Mouse (Mus musculus) forebrain, embryonic 10.5 days (tissue): ENCODE measurements at regions not wholly inside any gene's neighbourhood (a gene's known extent, or its start where the extent isn't known, plus 50 kb on each side); places are given as distances from the start of the nearest gene placed in this dataset.

Experiments used
- DNase-seq: peaks from one replicate; pipeline ENCODE4 v3.0.0-alpha.2; 2017; ENCODE audit warnings: low spot score; ENCODE audit errors: extremely low spot score
- H3K27ac ChIP-seq: fragments of 300-500 bp; sonication (generic); 2 replicates; pipeline ENCODE4 v1.5.1; 2016; ENCODE audit warnings: mild to moderate bottlenecking
- H3K27me3 ChIP-seq: fragments of 300-500 bp; sonication (generic); 2 replicates; pipeline ENCODE4 v1.6.1; 2016; ENCODE audit warnings: mild to moderate bottlenecking; ENCODE audit not compliant: poor library complexity, severe bottlenecking
- H3K36me3 ChIP-seq: fragments of 300-500 bp; sonication (generic); replicated peaks from 2 replicates; pipeline ENCODE4 v1.6.1; 2016; ENCODE audit warnings: mild to moderate bottlenecking, moderate library complexity
- H3K4me1 ChIP-seq: fragments of 300-500 bp; sonication (generic); 2 replicates; pipeline ENCODE4 v1.6.1; 2016
- H3K4me3 ChIP-seq: fragments of 300-500 bp; sonication (generic); 2 replicates; pipeline ENCODE4 v1.5.1; 2016; ENCODE audit warnings: mild to moderate bottlenecking, moderate library complexity
- H3K9me3 ChIP-seq: fragments of 300-500 bp; sonication (generic); 2 replicates; pipeline ENCODE4 v1.6.1; 2016; ENCODE audit warnings: mild to moderate bottlenecking, moderate library complexity
- WGBS: fragments of 180-500 bp; shearing (Covaris S2); methylation state at CpG from one replicate; pipeline ENCODE4 v1.1.7; 2016; 5-methylcytosine and 5-hydroxymethylcytosine counted together

DNA sequence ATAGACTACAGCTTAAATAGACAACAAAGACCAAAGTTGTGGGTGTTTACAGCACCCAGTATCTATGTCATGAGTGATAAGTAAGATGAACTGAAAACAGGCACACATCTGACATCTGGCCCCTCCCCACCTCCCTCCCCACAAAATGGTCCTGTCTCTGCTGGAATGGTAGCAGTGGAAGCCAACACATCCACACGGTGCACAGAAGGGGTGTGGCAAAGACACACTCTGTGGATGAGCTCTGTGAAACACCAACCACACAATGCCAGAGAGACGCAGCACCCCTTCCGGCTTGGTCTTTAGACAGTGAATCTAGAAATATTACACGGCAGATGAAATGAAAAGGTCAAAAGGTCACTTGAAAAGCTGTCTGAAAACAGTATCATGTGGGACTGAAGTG is 85.6 kb downstream of the Fgf18 start:
- no peak overlapping the region for H3K4me3 ChIP-seq
- H3K36me3 ChIP-seq = no peaks in the 10 kb centered on the region
- WGBS = 87% methylated on average over 4 of the region's 4 CpGs
- H3K27me3 ChIP-seq = no peaks in the 10 kb centered on the region; the same call in 1 of the 2 replicates
- no peak for DNase-seq
- H3K27ac ChIP-seq = no peak overlapping the region
- peaks cover 10% of the 10 kb centered on the region for H3K4me1 ChIP-seq
- H3K9me3 ChIP-seq = no peaks in the 10 kb centered on the region

DNA sequence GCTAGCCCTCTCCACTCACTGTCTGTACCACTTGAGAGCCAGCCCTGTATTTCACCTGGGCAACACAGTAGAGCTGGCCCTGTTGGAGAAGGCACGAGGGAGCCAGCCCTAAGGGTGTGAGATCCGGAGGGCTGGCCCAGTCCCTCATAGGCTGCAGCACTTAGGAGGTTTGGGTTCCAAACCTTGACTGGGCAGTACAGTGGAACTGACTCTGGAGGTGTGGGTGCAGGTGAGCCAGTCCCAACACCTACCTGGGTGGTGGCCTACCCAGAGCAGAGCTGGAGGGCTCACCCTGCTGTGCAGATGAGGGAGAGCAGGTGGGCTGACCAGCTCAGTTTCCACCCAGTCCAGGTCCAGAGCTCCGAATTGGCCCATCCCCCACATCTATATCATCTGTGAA is 86.8 kb downstream of the Fgf18 start:
- Histone ChIP-seq H3K9me3 (no peaks in the 10 kb centered on the region), H3K27ac (no peak overlapping the region), H3K36me3 (no peaks in the 10 kb centered on the region), H3K4me1 (peaks cover 10% of the 10 kb centered on the region), H3K27me3 (no peaks in the 10 kb centered on the region; the same call in 1 of the 2 replicates), H3K4me3 (no peak overlapping the region)
- no peak for DNase-seq
- 79% methylated on average over 3 of the region's 3 CpGs for WGBS

- peaks cover 4% of the 10 kb centered on the region; the same call in 1 of the 2 replicates for H3K4me1 ChIP-seq
These were observed 97.0 kb downstream of the Fgf18 start for GRCm38 (mm10) chr11:33050216-33050615.

GRCm38 (mm10) chr11:33039854-33040792 is 107.1 kb downstream of the Fgf18 start:
- H3K27ac ChIP-seq = no peak overlapping the region
- H3K27me3 ChIP-seq = no peaks in the 10 kb centered on the region
- 86% methylated on average over 10 of the region's 10 CpGs for WGBS
- H3K9me3 ChIP-seq = no peaks in the 10 kb centered on the region
- DNase-seq = no peak
- no peak overlapping the region for H3K4me3 ChIP-seq
- no peaks in the 10 kb centered on the region for H3K36me3 ChIP-seq
- peaks cover 5% of the 10 kb centered on the region; the same call in 1 of the 2 replicates for H3K4me1 ChIP-seq

More at GRCm38 (mm10) chr11:33050216-33050615, 97.0 kb downstream of the Fgf18 start:
- Histone ChIP-seq H3K27me3 (no peaks in the 10 kb centered on the region), H3K4me3 (no peak overlapping the region), H3K9me3 (no peaks in the 10 kb centered on the region), H3K27ac (no peak overlapping the region), H3K36me3 (no peaks in the 10 kb centered on the region)
- 85% methylated on average over 12 of the region's 12 CpGs for WGBS
- no peak for DNase-seq

DNA sequence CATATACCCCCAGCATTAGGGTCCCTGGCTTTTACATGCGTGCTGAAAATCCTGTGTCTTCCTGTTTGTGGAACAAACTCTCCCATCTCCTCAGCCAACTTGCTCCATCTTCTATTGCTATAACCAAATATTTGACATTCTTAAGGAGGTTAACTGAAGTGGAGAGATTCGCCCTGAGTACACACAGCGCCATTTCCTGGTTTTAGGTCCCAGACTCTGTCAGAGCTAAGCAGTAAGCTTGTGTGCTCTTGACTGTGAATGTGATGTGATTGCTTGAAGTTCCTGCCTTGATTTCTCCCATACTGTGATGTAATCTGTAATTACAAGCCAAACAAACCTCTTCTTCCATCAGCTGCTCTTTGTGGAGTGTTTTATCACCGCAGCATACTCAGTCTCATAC is 110.8 kb downstream of the Fgf18 start:
- H3K4me3 ChIP-seq = no peak overlapping the region
- H3K27me3 ChIP-seq = no peaks in the 10 kb centered on the region
- H3K4me1 ChIP-seq = peaks cover 5% of the 10 kb centered on the region; the same call in 1 of the 2 replicates
- no peak overlapping the region for H3K27ac ChIP-seq
- H3K9me3 ChIP-seq = no peaks in the 10 kb centered on the region
- WGBS = 91% methylated on average over 4 of the region's 4 CpGs
- H3K36me3 ChIP-seq = no peaks in the 10 kb centered on the region
- no peak for DNase-seq

DNA sequence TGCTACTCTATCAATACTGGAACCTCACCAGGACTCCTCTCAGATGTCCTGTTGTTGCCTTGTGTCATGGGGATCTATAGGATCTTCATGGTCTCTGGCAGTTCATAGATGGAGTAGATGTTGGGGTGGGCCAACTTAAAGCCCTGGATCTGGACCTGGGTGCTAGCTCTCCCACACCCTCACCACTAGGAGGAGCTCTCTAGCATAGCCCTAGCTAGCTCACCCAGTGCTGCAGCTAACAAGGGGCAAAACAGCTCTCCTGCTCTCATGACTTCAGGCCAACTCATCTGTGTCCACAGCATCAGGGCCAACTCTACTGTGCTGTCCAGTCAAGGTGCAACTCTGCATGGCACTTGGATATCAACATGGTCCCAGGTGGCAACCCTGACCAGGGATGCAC is 118.3 kb downstream of the Fgf18 start:
- H3K4me1 ChIP-seq = no peaks in the 10 kb centered on the region
- no peak for DNase-seq
- H3K27ac ChIP-seq = no peak overlapping the region
- no peaks in the 10 kb centered on the region for H3K27me3 ChIP-seq
- no peaks in the 10 kb centered on the region for H3K36me3 ChIP-seq
- H3K4me3 ChIP-seq = no peak overlapping the region
- 0 out of 2 replicates have a peak, but pooled peaks cover under 1% of the 10 kb centered on the region for H3K9me3 ChIP-seq

DNA sequence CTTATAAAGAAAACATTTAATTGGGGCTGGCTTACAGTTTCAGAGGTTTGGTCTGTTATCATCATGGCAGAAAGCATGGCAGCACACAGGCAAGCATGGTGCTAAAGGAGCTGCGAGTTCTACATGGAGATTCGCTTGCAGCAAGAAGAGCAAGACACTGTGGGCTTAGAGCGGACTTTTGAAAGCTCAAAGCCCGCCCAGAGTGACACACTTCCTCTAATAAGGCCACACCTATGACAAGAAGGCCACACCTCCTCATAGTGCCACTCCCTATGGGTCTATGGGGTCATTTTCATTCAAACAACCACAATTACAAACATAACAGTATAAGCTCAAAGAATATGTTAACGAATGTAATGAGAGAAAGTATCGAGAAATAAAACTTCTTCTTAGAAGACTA is 120.1 kb downstream of the Fgf18 start:
- Histone ChIP-seq H3K27me3 (no peaks in the 10 kb centered on the region), H3K36me3 (no peaks in the 10 kb centered on the region), H3K4me3 (no peak overlapping the region), H3K27ac (no peak overlapping the region), H3K4me1 (no peaks in the 10 kb centered on the region), H3K9me3 (0 out of 2 replicates have a peak, but pooled peaks cover 5% of the 10 kb centered on the region)
- WGBS = 92% methylated on average over 6 of the region's 6 CpGs
- DNase-seq = no peak

DNA sequence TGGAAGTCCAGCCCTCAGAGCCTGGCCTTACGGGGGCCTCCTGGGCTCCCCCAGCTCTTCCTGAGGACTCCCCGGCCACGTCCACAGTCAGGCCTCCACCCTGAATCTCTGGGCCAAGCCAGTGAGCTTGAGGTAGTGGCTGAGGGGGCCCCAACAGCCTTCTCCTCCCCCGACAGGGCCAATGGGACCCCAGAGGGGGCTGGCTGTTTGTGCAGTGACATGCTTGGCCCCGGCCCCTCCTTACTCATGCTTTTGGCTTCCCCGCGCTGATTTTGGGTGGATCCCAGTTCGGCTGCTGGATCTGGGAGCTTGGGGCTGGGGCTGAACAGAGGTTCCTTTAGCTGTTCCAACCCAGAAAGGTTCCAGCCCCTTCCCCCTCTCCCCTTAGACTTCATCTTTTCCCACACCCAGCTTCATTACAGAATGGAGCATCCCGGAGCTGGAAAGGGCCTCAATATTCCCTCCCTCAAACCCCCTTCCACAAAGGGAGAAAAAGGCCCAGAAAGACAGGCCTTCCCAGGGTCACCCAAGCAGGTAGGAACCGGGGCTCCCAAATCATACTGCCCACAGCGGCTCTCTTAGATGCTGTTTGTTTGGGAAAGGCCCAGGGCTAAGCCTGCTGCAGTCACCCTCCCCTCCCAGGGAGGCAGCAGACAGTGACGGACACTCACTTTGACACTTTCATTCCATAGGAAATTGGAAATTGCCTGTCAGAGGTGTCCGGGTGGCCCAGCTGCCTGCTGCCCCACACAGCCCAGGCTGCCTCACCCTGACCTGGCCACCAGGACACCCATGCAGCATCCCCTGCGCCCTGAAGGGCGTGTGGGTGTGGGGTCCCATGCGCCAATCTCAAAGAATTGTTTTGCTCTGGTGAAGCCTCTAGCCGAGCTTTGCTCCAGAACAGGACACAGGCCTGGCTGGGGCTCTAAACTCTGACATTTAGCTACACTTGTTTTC is 133.7 kb downstream of the Fgf18 start:
- no peaks in the 10 kb centered on the region for H3K9me3 ChIP-seq
- 74% methylated on average over 17 of the region's 17 CpGs for WGBS
- H3K4me3 ChIP-seq = no peak overlapping the region
- H3K4me1 ChIP-seq = peaks cover 9% of the 10 kb centered on the region
- no peak for DNase-seq
- H3K36me3 ChIP-seq = no peaks in the 10 kb centered on the region
- H3K27ac ChIP-seq = peak overlapping the region; percentile 53; the same call in 1 of the 2 replicates
- H3K27me3 ChIP-seq = no peaks in the 10 kb centered on the region

DNA sequence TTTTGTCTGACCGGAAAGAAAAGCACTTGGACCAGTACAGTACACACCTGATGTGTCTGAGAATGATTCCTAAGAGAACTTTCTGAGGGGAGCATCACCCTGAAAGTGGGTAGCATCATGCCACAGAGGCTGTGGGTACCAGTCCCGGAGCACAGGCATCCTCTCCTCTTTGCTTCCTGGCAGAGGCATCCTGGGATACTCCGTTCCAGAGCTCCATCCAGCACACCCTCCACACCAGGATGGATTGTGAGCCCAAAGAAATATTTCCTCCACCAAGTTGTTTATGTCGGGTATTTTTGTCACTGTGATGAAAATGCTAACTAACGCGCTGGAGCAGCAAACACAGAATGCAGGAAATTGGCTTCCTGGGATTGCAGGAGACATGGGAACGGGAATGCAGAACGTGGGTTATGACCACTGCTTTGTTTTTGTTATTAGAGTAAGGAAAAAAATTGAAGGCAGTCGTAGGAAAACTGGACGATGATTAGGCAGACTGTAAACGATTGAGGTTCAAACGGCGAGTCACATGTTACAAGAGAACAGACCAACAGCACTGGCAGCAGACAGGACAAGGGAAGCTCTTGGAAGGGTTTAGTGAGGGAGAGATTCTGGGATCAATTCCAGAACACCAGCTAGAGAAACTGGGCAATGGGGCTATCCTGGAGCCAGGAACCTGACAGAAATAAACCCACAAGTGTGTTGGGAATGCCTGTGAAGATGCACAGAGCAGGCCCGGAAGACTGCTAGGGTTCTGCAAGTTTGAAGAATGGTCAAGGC is 134.6 kb downstream of the Fgf18 start:
- H3K4me1 ChIP-seq = peaks cover 9% of the 10 kb centered on the region
- no peaks in the 10 kb centered on the region for H3K9me3 ChIP-seq
- WGBS = 94% methylated on average over 14 of the region's 14 CpGs
- H3K27me3 ChIP-seq = no peaks in the 10 kb centered on the region
- H3K4me3 ChIP-seq = no peak overlapping the region
- no peaks in the 10 kb centered on the region for H3K36me3 ChIP-seq
- no peak for DNase-seq
- no peak overlapping the region for H3K27ac ChIP-seq

DNA sequence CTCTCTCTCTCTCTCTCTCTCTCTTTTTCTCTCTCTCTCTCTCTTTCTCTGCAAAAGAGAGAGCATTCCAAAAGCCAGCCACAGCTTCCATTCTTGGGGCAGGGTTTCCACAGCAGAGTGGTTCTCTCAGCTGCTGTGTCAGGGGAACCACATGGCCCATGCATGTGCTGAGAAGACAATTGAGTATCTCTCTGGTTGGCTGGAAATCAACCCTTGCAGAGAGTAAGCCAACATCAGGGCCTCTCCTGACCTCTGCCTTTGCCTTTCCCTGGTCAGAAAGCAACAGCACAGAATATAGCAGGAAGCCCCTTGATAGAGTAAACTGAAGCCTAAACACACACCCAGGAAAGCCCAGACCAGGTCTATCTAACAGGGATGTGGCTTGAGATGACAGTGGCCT is 138.6 kb downstream of the Fgf18 start:
- no peaks in the 10 kb centered on the region for H3K36me3 ChIP-seq
- no peaks in the 10 kb centered on the region for H3K9me3 ChIP-seq
- DNase-seq = no peak
- H3K4me3 ChIP-seq = no peak overlapping the region
- H3K27ac ChIP-seq = no peak overlapping the region
- H3K4me1 ChIP-seq = peaks cover 15% of the 10 kb centered on the region
- H3K27me3 ChIP-seq = no peaks in the 10 kb centered on the region

DNA sequence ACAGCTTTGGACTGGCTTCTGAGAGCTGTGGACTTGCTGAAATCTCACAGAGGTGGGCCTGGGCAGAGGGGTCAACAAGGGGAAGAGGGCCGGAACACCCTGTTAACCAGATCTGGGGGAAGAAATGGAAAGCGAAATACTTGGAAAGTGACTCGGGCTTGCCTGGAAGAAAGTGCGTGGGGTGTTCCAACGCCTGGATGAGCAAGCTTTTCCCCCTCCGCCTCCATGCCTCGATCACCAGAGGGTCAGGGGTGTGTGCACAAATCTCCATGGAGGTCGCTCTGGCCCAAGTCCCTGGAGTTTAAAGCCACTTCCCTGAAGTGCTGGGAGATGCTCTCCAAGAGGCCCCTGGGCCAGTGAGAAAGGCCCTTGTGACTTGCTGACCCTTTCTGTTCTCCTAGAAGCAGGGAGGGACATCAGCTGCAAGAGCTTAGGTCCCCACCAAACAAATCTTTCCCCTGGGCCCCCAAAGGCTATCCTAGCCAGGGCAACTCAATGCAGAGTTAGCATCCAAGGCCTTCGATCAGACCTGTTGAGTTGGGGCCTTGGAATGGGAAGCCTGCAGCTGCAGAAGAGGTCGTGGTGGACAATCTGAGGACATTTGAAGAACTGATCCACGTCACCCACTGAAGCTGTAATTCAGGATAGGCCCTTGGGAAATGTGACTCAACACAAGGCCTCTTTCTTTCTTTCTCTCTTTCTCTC is 139.2 kb downstream of the Fgf18 start:
- peaks cover 10% of the 10 kb centered on the region for H3K4me1 ChIP-seq
- no peaks in the 10 kb centered on the region for H3K9me3 ChIP-seq
- no peak for DNase-seq
- H3K4me3 ChIP-seq = no peak overlapping the region
- 87% methylated on average over 11 of the region's 11 CpGs for WGBS
- no peak overlapping the region for H3K27ac ChIP-seq
- no peaks in the 10 kb centered on the region for H3K27me3 ChIP-seq
- no peaks in the 10 kb centered on the region for H3K36me3 ChIP-seq

GRCm38 (mm10) chr11:33007366-33007765 is 139.8 kb downstream of the Fgf18 start:
- WGBS = 92% methylated on average over 6 of the region's 6 CpGs
- Histone ChIP-seq H3K36me3 (no peaks in the 10 kb centered on the region), H3K27me3 (no peaks in the 10 kb centered on the region), H3K4me3 (no peak overlapping the region), H3K27ac (no peak overlapping the region), H3K4me1 (peaks cover 10% of the 10 kb centered on the region), H3K9me3 (no peaks in the 10 kb centered on the region)
- DNase-seq = no peak
